Mouse (Mus musculus) central nervous system, embryonic 14 days (tissue): ENCODE results near the gene Sstr2. TPM values are rescaled to one million over a fixed set of nuclear protein-coding genes. Genes with fewer than 3 reads are reported as not detected.

Experiments used
- polyA plus RNA-seq: library from polyadenylated mRNA; depleted of rRNA; stranded (reverse); fragments of >200 nt; gene quantifications from 2 replicates; pipeline ENCODE4 v1.2.3, GENCODE M21; 2012; rRNA removed

Sstr2 gene
- polyA plus RNA-seq = 27.3 and 49.1 TPM in 2 replicates

GRCm38 (mm10) chr11:113618672-113619419, at the start of gene Sstr2:
Sstr2 (plus strand) TSS chr11:113619342.

GRCm38 (mm10) chr11:113648690-113649352, 29.7 kb downstream of the Sstr2 start, which contains the start of gene Cog1:
Cog1 (plus strand) TSS chr11:113649169.

GRCm38 (mm10) chr11:113649353-113650210, 30.4 kb downstream of the Sstr2 start, which contains the start of gene Slc39a11:
Slc39a11 (minus strand) TSS chr11:113650079.

Other genes starting within 250 kb of the Sstr2 start
- 49.8 and 51.6 TPM in 2 replicates for gene Cog1, start 29.8 kb downstream of the Sstr2 start, polyA plus RNA-seq
- gene Slc39a11, start 30.7 kb downstream of the Sstr2 start, polyA plus RNA-seq = 20.8 and 22.2 TPM in 2 replicates
- 32.9 and 34.4 TPM in 2 replicates for gene Fam104a, start 64.8 kb downstream of the Sstr2 start, polyA plus RNA-seq
- gene D11Wsu47e, start 65.1 kb downstream of the Sstr2 start, polyA plus RNA-seq = 32.5 and 36.1 TPM in 2 replicates
- 0.17 and 0.38 TPM in 2 replicates for gene Cpsf4l, start 90.7 kb downstream of the Sstr2 start, polyA plus RNA-seq
- gene Cdc42ep4, start 132.5 kb downstream of the Sstr2 start, polyA plus RNA-seq = 49.0 and 51.6 TPM in 2 replicates